Mouse (Mus musculus) spleen, adult 2 months (tissue): ENCODE measurements around the gene Nrap.

Experiments
- CTCF ChIP-seq: fragments of 200-500 bp; IDR thresholded peaks from 2 replicates; pipeline ENCODE4 v1.5.1; 2011; ENCODE audit warnings: mild to moderate bottlenecking, inconsistent platforms; ENCODE audit not compliant: insufficient read depth, insufficient read length, insufficient replicate concordance; ENCODE audit errors: extremely low read depth
- POLR2A ChIP-seq: fragments of 200-500 bp; IDR thresholded peaks from 2 replicates; pipeline ENCODE4 v1.6.1; 2011; ENCODE audit warnings: low read depth, low read length, inconsistent platforms

GRCm38 (mm10) chr19:56395183-56395935, 5.5 kb upstream of the Nrap start:
- no peak for TF ChIP-seq CTCF
- no peak for TF ChIP-seq POLR2A
